Mouse (Mus musculus) embryonic facial prominence, embryonic 15.5 days (tissue): ENCODE data around the gene Tacc3. TPM values are rescaled to one million over a fixed set of nuclear protein-coding genes. Genes with fewer than 3 reads are reported as not detected.

Experiments
- ATAC-seq: fragments of 200-750 bp; cut with Nextera tagmentation; 2 replicates; pipeline ENCODE4 v1.8.0; 2017; ENCODE audit warnings: low read depth, moderate TSS enrichment; ENCODE audit not compliant: insufficient number of reproducible peaks, low FRiP score, low TSS enrichment
- H3K27ac ChIP-seq: fragments of 300-500 bp; sonication (generic); replicated peaks from 2 replicates; pipeline ENCODE4 v1.5.1; 2015; ENCODE audit warnings: mild to moderate bottlenecking, inconsistent platforms
- H3K27me3 ChIP-seq: fragments of 300-500 bp; sonication (generic); 2 replicates; pipeline ENCODE4 v1.6.1; 2015; ENCODE audit warnings: inconsistent platforms
- H3K36me3 ChIP-seq: fragments of 300-500 bp; sonication (generic); 2 replicates; pipeline ENCODE4 v1.6.1; 2015; ENCODE audit warnings: mild to moderate bottlenecking, inconsistent platforms
- H3K4me1 ChIP-seq: fragments of 300-500 bp; sonication (generic); 2 replicates; pipeline ENCODE4 v1.6.1; 2015; ENCODE audit warnings: inconsistent platforms
- H3K4me2 ChIP-seq: fragments of 300-500 bp; sonication (generic); replicated peaks from 2 replicates; pipeline ENCODE4 v1.6.1; 2015; ENCODE audit warnings: mild to moderate bottlenecking, inconsistent platforms
- H3K4me3 ChIP-seq: fragments of 300-500 bp; sonication (generic); replicated peaks from 2 replicates; pipeline ENCODE4 v1.5.1; 2015; ENCODE audit warnings: mild to moderate bottlenecking, inconsistent platforms
- H3K9ac ChIP-seq: fragments of 300-500 bp; sonication (generic); 2 replicates; pipeline ENCODE4 v1.6.1; 2015; ENCODE audit warnings: inconsistent platforms
- H3K9me3 ChIP-seq: fragments of 300-500 bp; sonication (generic); replicated peaks from 2 replicates; pipeline ENCODE4 v1.6.1; 2016; ENCODE audit warnings: inconsistent platforms
- WGBS: fragments of 180-500 bp; shearing (Covaris S2); methylation state at CpG from one replicate; pipeline ENCODE4 v1.1.7; 2015; 5-methylcytosine and 5-hydroxymethylcytosine counted together
- polyA plus RNA-seq: library from polyadenylated mRNA; unstranded; fragments of >200 nt; fragmentation: Nextera tagmentation; extraction: Ambion mirVana; gene quantifications from 2 replicates; pipeline ENCODE4 v1.2.1, GENCODE M21; 2015

Tacc3 gene
- polyA plus RNA-seq, 1 experiment from 2014 or later = 146 TPM

- peak overlapping the region; percentile 98 for H3K4me2 ChIP-seq
- peaks cover 21% of the 10 kb centered on the region for H3K27me3 ChIP-seq
- no peak for ATAC-seq
- WGBS = 7% methylated on average over 36 of the region's 36 CpGs
- no peaks in the 10 kb centered on the region for H3K9me3 ChIP-seq
- no peak overlapping the region for H3K9ac ChIP-seq
- peak overlapping the region; percentile 61 for H3K4me3 ChIP-seq
- H3K27ac ChIP-seq = no peak overlapping the region
- 0 out of 2 replicates have a peak, but pooled peaks cover 9% of the 10 kb centered on the region for H3K36me3 ChIP-seq
- peaks cover 49% of the 10 kb centered on the region for H3K4me1 ChIP-seq
Observed at GRCm38 (mm10) chr5:33723641-33724465, 65.9 kb downstream of the Tacc3 start.

DNA sequence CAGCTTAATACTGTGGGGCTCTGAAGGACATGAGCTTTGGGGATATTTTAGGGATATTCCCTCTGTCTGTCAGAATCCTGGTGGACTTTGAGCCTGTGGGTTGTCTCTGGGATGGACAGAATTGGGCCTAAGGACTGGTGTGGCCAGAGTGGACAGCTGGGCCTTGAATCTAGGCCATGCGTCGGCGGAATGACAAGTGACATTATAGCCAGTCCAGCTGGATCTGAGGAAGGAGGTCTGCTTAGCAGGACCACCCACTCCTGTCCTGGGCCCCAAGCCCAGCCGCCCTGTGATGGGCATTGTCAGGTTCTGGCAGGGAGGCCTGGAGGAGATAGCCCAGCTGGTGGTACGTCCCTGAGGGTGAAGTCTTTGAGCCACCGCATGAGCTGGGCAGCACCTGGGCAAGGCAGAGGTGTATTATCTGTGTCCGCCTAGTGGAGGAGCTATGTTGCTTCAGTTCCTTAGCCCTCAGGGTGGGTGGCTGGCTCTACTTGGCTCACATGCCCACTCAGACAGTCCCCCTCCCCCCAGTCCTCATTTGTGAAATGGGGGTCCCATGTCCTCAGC, 68.2 kb downstream of the Tacc3 start:
- peaks cover 21% of the 10 kb centered on the region for H3K27me3 ChIP-seq
- H3K36me3 ChIP-seq = peaks cover 20% of the 10 kb centered on the region
- no peak for ATAC-seq
- H3K9ac ChIP-seq = no peak overlapping the region
- H3K27ac ChIP-seq = no peak overlapping the region
- H3K9me3 ChIP-seq = no peaks in the 10 kb centered on the region
- H3K4me1 ChIP-seq = peaks cover 57% of the 10 kb centered on the region
- no peak overlapping the region for H3K4me3 ChIP-seq
- 84% methylated on average over 7 of the region's 7 CpGs for WGBS
- no peak overlapping the region for H3K4me2 ChIP-seq

DNA sequence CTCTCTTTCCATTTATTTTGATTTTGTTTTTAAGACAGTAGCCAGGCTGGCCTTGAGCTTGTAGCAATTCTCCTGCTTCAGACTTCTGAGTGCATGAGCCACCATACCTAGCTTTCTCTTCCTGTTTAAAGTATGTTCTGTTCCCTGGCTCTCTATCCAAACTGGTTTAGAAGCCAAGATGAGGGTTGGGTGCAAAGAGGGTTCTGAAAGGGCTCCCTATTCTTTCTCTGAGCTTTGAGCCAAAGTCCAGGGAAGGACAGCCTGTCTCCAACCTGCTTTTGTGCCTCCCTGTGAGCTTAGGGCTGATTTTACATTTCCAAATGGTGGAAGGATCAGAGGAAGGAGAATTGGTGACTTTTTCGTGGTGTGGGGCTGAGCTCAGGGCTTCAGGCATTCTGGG, 69.0 kb downstream of the Tacc3 start:
- Histone ChIP-seq H3K4me1 (peaks cover 50% of the 10 kb centered on the region), H3K9ac (no peak overlapping the region), H3K9me3 (no peaks in the 10 kb centered on the region), H3K27me3 (peaks cover 21% of the 10 kb centered on the region), H3K4me3 (no peak overlapping the region), H3K4me2 (no peak overlapping the region), H3K36me3 (peaks cover 27% of the 10 kb centered on the region), H3K27ac (no peak overlapping the region)
- ATAC-seq = no peak
- 57% methylated on average over 1 of the region's 1 CpGs for WGBS

Other genes with a start within 250 kb of the Tacc3 start
- not detected in 2 replicates for gene Nkx1-1, start 224.2 kb upstream of the Tacc3 start, polyA plus RNA-seq
- gene Fam53a, start 28.5 kb upstream of the Tacc3 start, polyA plus RNA-seq = 67.8 and 69.4 TPM in 2 replicates
- 0.36 and 0.43 TPM in 2 replicates for gene Gm9903, start 28.2 kb upstream of the Tacc3 start, polyA plus RNA-seq
- gene Slbp, start 5.6 kb upstream of the Tacc3 start, polyA plus RNA-seq = 191 and 202 TPM in 2 replicates
- gene Tmem129, start 288 bp downstream of the Tacc3 start, polyA plus RNA-seq = 44.2 and 45.1 TPM in 2 replicates
- gene Fgfr3, start 63.5 kb downstream of the Tacc3 start, polyA plus RNA-seq = 32.0 and 34.6 TPM in 2 replicates
- 49.9 and 51.8 TPM in 2 replicates for gene Letm1, start 124.7 kb downstream of the Tacc3 start, polyA plus RNA-seq
- 35.8 and 37.6 TPM in 2 replicates for gene Nsd2, start 162.6 kb downstream of the Tacc3 start, polyA plus RNA-seq